In the genomic region with DNA sequence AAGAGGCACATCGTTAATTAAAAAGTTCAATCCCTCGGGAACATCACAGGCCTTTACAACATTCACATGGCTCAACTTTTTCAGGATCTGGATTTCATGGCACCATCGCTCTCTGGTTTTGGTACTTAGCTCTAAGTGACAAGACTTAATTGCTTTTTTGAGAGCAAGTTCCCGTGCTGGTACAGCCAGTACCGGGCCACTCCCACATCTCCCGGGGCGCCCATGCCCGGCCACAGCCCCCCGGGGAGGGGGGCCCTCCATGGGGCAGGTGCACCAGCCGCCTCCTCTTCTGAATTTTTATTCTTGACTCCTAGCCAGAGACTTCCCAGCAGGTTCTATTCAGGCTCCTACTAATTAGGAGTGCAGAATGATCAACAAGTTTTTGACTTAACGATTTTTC, we compare ENCODE assay signal across 26 mouse cellular contexts.
"Had no signal": no experiment of that assay in that cellular context is flagged by ENCODE, and none has a peak within 500 bp of the region (broad histone marks: within the 10 kb centered on the region; RNA-seq: fewer than 3 reads in every experiment).

No protein-coding gene starts in this region.

- H3K4me1 ChIP-seq: hindbrain, embryonic 13.5 days; hindbrain, embryonic 15.5 days; limb, embryonic 10.5 days; limb, embryonic 12.5 days; liver, embryonic 13.5 days; liver, embryonic 15.5 days had no signal

- ATAC-seq: hindbrain, postnatal 0 days; intestine, embryonic 16.5 days had no signal

- H3K4me3 ChIP-seq: heart, embryonic 13.5 days; heart, embryonic 15.5 days; hindbrain, embryonic 13.5 days; hindbrain, embryonic 15.5 days; left cerebral cortex, adult 2 months; limb, embryonic 10.5 days; limb, embryonic 12.5 days; liver, embryonic 13.5 days; liver, embryonic 15.5 days had no signal

- H3K9ac ChIP-seq: heart, embryonic 13.5 days; heart, embryonic 15.5 days; hindbrain, embryonic 13.5 days; hindbrain, embryonic 15.5 days; limb, embryonic 12.5 days; liver, embryonic 13.5 days; liver, embryonic 15.5 days had no signal

- H3K9me3 ChIP-seq: heart, embryonic 13.5 days; heart, embryonic 15.5 days; hindbrain, embryonic 13.5 days; hindbrain, embryonic 15.5 days; limb, embryonic 10.5 days; limb, embryonic 12.5 days; liver, embryonic 13.5 days; liver, embryonic 15.5 days had no signal

- H3K36me3 ChIP-seq: heart, embryonic 15.5 days; liver, embryonic 13.5 days had no signal

- DNase-seq: gastrocnemius, postnatal 14 days; gastrocnemius, postnatal 36 days; heart, adult 18-20 months; heart, postnatal 14 days; heart, postnatal 36 days; kidney, adult 11 months; kidney, adult 2 months; kidney, adult 9 months; kidney, postnatal 14 days; kidney, postnatal 36 days; layer of hippocampus, adult 9-11 months; layer of hippocampus, postnatal 36 days; liver; liver, embryonic 13.5 days had no signal

- H3K4me2 ChIP-seq: heart, embryonic 11.5 days; heart, embryonic 13.5 days; heart, embryonic 15.5 days; hindbrain, embryonic 13.5 days; hindbrain, embryonic 15.5 days; limb, embryonic 12.5 days; liver, embryonic 11.5 days; liver, embryonic 13.5 days; liver, embryonic 15.5 days had no signal

- H3K27me3 ChIP-seq: heart, embryonic 13.5 days; heart, embryonic 15.5 days; hindbrain, embryonic 13.5 days; hindbrain, embryonic 15.5 days; limb, embryonic 12.5 days; liver, embryonic 13.5 days; liver, embryonic 15.5 days had no signal

- H3K27ac ChIP-seq: heart, embryonic 13.5 days; heart, embryonic 15.5 days; hindbrain, embryonic 13.5 days; hindbrain, embryonic 15.5 days; hindbrain, postnatal 0 days; left cerebral cortex, adult 2 months; limb, embryonic 10.5 days; limb, embryonic 12.5 days; liver, embryonic 13.5 days; liver, embryonic 15.5 days had no signal
